Mouse (Mus musculus) mouse embryonic stem cell (cell line): ENCODE data around the gene Sit1.

ENCODE experiments used
- in situ Hi-C, 2 experiments: fragments of 300-500 bp; cut with MboI; formaldehyde crosslinking; loops; 1 replicate in 1 of 2; 3 replicates in 1 of 2; pipeline ENCODE4 v1.14.3; 2019 to 2020; ENCODE audit warnings: low sequenced_read_pairs in 2 of 2, low pct_unique_long_range_greater_than_20kb in 1 of 2, mixed read lengths in 1 of 2; ENCODE audit not compliant: unreplicated experiment in 1 of 2

Gene Sit1

DNA sequence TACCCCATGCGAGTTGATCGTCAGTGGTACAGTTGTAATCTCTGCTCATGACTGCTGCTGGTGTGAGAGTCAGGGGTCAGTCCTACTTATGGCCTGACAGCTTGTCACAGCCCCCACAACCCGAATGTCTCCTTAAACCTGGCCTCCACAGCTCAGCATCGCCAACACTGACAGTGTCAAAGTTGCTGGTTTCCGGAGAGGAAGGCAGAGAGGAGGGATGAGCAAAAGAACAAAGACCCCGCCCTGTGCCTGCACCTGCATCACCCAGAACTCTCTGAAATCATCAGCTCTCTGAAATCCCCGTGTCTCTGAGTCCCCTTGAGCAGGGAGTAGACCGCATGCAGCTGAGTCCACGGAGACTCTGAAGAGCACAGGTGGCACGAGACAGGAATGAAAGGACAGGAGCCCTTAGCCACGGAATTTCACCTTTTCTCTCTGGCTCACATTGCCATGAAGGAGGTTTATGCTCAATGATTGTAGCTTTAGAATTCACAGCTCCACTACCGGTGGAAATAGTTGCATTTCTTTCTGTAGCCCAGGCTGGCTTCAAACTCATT lies at the start of gene Sit1:
Gene Sit1 (minus strand): TSS at position 200 of the 557 bp plus-strand sequence.
- in situ Hi-C loops = loop anchor here in 1 of 2 experiments (5.0 kb wide), 1 partner anchor 41 kb away; the partner anchor contains the start of gene Tesk1

DNA sequence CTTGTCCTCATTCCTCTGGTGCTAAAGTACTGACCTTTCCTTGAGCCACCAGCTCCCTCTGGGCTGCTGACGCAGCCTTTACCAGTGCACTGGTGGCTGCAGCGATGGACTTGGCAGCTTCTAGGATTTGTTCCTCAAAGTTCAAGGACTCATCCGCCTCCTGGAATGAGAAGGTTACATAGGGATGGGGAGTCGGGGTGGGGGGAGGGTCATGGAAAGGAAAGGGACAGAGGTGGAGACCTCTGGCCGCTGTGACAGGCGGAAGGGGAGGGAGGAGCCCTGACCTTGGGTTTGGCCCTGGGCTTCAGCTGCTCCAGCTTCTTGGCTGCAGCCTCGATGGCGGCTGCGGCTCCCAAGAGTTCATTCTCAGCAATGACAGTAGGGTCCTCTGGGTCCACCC lies 49.7 kb upstream of the Sit1 start:
- in situ Hi-C loops = no loop called here

GRCm38 (mm10) chr4:43530581-43530980 lies 47.0 kb upstream of the Sit1 start:
- in situ Hi-C loops = no loop called here

- in situ Hi-C loops = no loop called here
These were observed 46.6 kb upstream of the Sit1 start for GRCm38 (mm10) chr4:43530081-43530501.

- in situ Hi-C loops = no loop called here
These were observed 45.0 kb upstream of the Sit1 start for GRCm38 (mm10) chr4:43528487-43528886.

DNA sequence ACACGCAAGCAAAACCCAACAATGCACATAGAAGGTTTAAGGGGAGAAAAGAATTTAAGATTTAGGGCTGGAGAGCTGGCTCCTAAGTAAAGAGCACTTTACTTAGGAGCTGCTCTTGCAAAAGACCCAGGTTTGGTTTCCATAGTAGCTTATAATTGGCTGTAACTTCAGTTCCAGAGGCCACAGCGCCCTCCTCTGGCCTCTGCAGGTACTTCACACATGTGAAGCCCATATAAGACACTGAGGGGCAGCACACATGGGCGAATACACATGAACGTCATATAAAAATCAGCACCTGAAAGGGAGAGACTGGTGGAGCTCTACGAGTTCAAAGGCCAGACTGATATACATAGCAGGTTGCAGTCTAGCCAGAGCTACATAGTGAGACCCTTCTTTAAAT lies 44.3 kb upstream of the Sit1 start:
- in situ Hi-C loops = no loop called here

- in situ Hi-C loops = no loop called here
These were observed 36.4 kb upstream of the Sit1 start for GRCm38 (mm10) chr4:43519956-43520355.

DNA sequence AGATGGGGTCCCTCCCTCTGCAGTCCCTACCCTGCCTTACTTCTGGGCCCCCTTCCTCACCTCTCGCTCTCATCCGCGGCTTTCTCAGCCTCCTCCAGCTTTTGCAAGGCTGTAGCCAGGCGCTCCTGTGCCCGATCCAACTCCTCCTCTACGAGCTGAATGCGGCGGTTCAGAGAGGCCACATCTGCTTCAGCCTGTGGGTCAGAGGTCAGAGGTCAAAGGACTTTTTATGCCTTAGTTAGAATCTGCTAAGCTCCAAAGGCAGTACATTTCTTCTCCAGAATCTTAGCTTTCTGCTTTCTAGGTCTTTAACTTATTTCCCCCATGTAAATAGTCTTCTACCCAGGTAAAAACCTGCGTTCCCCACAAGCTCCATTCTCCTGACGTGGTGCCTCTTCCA lies 36.0 kb upstream of the Sit1 start:
- in situ Hi-C loops = no loop called here

DNA sequence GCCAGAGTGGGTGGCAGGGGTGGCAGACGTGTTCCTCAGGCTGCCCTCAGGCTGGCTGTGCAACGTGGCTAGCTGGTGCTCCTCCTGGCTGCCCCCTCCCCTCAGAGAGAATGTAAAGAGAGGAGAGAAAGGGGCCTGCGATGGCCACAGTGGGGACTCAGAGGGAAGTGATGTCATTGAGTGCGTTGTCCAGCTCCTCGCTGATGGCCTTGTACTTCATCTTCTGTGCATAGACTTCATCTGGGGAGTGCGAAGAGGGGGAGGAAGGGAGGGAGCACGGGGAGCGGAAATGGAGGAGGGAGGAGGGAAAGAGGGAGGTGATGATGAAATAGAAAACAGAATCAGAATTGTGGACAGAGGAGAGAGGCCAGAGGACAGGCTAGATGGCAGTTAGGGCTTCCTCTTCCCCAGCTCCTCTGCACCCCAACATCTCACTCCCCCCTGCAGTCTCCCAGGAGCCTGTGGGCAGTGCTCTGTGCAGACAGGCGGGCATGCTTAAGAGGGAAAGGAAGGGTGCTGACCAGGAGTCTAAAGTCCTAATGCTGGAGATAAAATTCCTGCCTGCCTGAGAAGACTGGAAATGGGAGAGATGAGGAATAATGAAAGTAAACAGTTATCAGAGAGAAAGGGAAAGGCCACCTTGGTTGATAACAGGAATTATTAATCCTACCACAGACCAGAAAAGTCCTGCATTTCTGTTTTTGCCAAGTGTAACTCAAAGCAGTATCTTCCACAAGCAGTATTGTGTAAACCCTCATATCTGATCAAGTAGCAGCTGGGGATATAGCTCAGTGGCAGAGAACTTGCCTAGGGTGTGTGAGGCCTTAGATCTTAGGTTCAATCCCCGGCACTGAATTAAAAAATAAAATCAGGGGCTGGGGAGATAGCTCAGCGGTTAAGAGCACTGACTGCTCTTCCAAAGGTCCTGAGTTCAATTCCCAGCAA lies 32.5 kb upstream of the Sit1 start:
- in situ Hi-C loops = no loop called here

- in situ Hi-C loops = no loop called here
These were observed 30.3 kb upstream of the Sit1 start for GRCm38 (mm10) chr4:43513791-43514190.

DNA sequence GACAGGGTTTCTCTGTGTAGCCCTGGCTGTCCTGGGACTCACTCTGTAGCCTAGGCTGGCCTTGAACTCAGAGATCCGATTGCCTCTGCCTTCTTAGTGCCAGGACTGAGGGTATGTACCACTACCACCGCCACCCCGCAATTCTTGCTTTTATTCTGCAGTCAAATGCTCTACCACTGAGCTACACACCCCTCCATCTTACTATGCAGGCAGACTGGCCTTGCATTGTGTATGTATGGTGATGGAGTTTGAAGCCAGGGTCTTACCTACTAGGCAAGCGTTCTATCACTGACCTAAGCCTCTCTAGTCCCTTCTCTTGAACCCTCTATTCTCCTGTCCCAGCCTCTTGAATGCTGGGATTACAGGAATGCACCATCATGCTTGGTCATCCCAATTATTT lies 29.8 kb upstream of the Sit1 start:
- in situ Hi-C loops = no loop called here

DNA sequence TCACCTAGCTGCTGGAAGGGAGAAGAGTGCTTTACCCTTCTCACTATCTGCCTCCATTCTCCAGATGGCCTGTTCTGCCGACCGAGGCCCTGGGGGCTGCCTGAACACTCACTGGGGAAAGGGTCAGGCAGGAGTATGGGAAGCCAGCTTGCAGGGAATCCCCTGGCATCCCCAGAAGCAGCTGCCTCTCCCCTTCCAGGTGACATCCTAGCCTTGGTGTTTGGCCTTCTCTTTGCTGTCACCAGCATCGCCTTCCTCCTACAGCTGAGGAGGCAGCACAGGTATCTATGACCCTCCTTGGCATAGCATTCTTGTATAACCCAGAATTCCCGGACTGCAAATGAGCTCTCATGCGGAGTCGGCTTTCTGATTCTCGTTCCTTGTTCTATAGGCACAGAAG lies 29.1 kb upstream of the Sit1 start:
- in situ Hi-C loops = no loop called here

GRCm38 (mm10) chr4:43511675-43512454 lies 28.3 kb upstream of the Sit1 start:
- in situ Hi-C loops = no loop called here

DNA sequence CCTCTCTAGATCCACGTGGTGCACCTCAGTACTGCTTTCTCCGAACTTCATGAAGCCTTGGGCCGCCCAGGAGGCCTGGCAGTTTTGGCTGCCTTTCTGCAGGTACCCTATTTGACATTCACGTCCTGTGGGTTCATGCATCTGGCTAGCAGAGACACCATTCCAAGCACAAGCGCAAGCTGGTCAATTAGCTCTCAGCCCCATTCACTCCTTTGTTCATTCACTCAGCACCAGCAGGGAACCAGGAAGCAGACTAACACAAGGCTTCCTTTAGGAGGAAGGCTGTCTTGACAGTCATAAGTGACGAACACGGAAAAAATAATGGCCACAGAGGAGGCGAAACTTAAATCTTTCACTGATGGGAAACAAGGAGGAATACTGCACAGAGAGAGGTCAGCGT lies 25.6 kb upstream of the Sit1 start:
- in situ Hi-C loops = no loop called here

GRCm38 (mm10) chr4:43508666-43508997 lies 25.1 kb upstream of the Sit1 start:
- in situ Hi-C loops = no loop called here

DNA sequence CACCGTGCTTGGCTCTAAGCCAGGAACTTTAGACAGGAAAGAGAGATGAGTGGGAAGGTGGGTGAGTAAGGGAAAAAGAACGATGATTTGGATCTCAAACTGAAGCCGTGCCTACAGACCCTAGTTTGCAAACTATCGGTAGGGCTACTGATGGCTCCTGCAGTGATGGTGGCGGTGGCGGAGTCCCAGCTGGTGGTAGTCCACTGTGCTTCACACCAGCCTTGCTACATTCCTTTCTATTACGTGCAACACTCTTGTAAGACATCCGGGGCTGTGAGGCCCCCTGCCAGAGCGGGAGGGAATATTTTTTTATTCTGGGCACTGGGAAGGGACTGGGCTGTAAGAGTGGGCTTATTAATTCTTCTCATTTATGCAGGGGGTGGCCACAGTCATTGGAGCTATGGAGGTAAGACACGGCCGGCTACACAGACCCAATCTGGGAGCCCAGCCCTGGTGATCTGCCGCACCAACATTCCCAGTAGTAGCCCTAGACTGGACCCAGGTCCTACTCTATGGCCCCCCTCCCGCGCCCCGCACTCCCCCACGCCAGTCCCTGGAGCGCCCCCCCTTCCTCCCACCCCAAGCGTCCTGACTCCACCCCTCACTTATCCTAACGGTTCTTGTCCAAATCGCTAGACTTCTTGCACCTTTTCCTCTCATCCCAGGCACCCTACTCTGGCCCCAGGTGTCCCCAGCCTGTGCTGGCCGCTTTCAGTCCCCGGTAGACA lies 24.6 kb upstream of the Sit1 start:
- in situ Hi-C loops = no loop called here

- in situ Hi-C loops = no loop called here
These were observed 23.1 kb upstream of the Sit1 start, which contains the start of gene Car9 for GRCm38 (mm10) chr4:43506536-43507185. Gene Car9 (plus strand): TSS chr4:43506966.

- in situ Hi-C loops = no loop called here
These were observed 22.5 kb upstream of the Sit1 start for GRCm38 (mm10) chr4:43506074-43506473.
